Comparison of ENCODE assay signal across 8 mouse cellular contexts in genomic region chr6:47175356-47176156, GRCm38 (mm10).
DNase-seq lines count a peak whose midpoint lies in the region; ATAC-seq and TF ChIP-seq lines count a peak whose summit lies in the region.
"Not testable (repeated sequence)": the region's sequence is repeated elsewhere in the genome, so short reads cannot be mapped to it uniquely, and the experiment has no call there.

No protein-coding gene starts in this region.

- DNase-seq in Patski (ENCODE audit: low read depth, low spot score) = not testable (repeated sequence)
- peak; percentile 50 to 64 for DNase-seq in cerebellum, postnatal 10 days
- DNase-seq in heart, postnatal 0 days (ENCODE audit: low spot score) = peak; percentile 47
- DNase-seq in midbrain, embryonic 11.5 days (ENCODE audit: low spot score, missing footprints) = peak; percentile 93
- DNase-seq in right cerebral cortex, postnatal 10 days (ENCODE audit: low spot score in 2 of 2) = peak; percentile 24 to 35

- H3K4me1 ChIP-seq in forebrain, embryonic 13.5 days = peaks cover 15% of the 10 kb centered on the region
- H3K4me1 ChIP-seq in heart, postnatal 0 days (ENCODE audit: control insufficient read depth, insufficient read depth); kidney, embryonic 15.5 days; liver, embryonic 12.5 days; midbrain, embryonic 11.5 days (ENCODE audit: control insufficient read depth, insufficient read depth, low read length): not testable (repeated sequence)

- TF ChIP-seq CTCF in Patski (IDR thresholded peaks at IDR 0.05) = peak; percentile 33
- TF ChIP-seq CTCF in heart, postnatal 0 days (IDR thresholded peaks at IDR 0.05; ENCODE audit: low read depth) = peak; percentile 61

- TF ChIP-seq EP300 in heart, postnatal 0 days (IDR thresholded peaks at IDR 0.05; ENCODE audit: low read depth) = not testable (repeated sequence)

- peak overlapping the region; percentile 16 for H3K4me3 ChIP-seq in forebrain, embryonic 13.5 days
- not testable (repeated sequence) for H3K4me3 ChIP-seq in heart, postnatal 0 days (ENCODE audit: low read depth, low read length); kidney, embryonic 15.5 days (replicated peaks); liver, embryonic 12.5 days; midbrain, embryonic 11.5 days (ENCODE audit: low read depth, low read length)

- H3K27me3 ChIP-seq in Patski; forebrain, embryonic 13.5 days; heart, postnatal 0 days (ENCODE audit: control insufficient read depth, insufficient read depth, low read length); kidney, embryonic 15.5 days; liver, embryonic 12.5 days (replicated peaks); midbrain, embryonic 11.5 days (ENCODE audit: control insufficient read depth, insufficient read depth, low read length): not testable (repeated sequence)

- peak overlapping the region; percentile 49 for H3K4me2 ChIP-seq in forebrain, embryonic 13.5 days
- H3K4me2 ChIP-seq in heart, postnatal 0 days (ENCODE audit: low read depth, low read length) = peak overlapping the region; percentile 16
- H3K4me2 ChIP-seq in kidney, embryonic 15.5 days = peak overlapping the region; percentile 45
- 0 out of 2 replicates have a peak overlapping the region, but pooled peaks have one; percentile 24 for H3K4me2 ChIP-seq in liver, embryonic 12.5 days
- H3K4me2 ChIP-seq in midbrain, embryonic 11.5 days = peak overlapping the region; percentile 23; the same call in 1 of the 2 replicates

- CTCF ChIA-PET in Patski (lab: Charles Lee) = interaction anchor here (1.8 kb wide), 1 partner anchor 11 kb away, joined by 5 read pairs; no protein-coding TSS in a partner anchor

- ATAC-seq in Patski = peak; percentile 90
- peak; percentile 87 for ATAC-seq in forebrain, embryonic 13.5 days
- ATAC-seq in heart, postnatal 0 days (ENCODE audit: insufficient read depth, low read depth); liver, embryonic 12.5 days: not testable (repeated sequence)
- ATAC-seq in kidney, embryonic 15.5 days (replicated peaks; ENCODE audit: low FRiP score) = peak; percentile 56
- ATAC-seq in midbrain, embryonic 11.5 days (ENCODE audit: low FRiP score) = peak; percentile 85

- 0 out of 2 replicates have a peak overlapping the region, but pooled peaks have one; percentile 9 for H3K9ac ChIP-seq in forebrain, embryonic 13.5 days
- not testable (repeated sequence) for H3K9ac ChIP-seq in heart, postnatal 0 days (replicated peaks; ENCODE audit: low read depth, low read length); kidney, embryonic 15.5 days; liver, embryonic 12.5 days; midbrain, embryonic 11.5 days (ENCODE audit: low read length)

- WGBS in forebrain, embryonic 13.5 days = 18% methylated on average over 10 of the region's 10 CpGs
- 24% methylated on average over 10 of the region's 10 CpGs for WGBS in heart, postnatal 0 days
- 17% methylated on average over 10 of the region's 10 CpGs for WGBS in kidney, embryonic 15.5 days
- WGBS in liver, embryonic 12.5 days (ENCODE audit: insufficient replicate concordance) = 24% methylated on average over 10 of the region's 10 CpGs
- whole genome bisulfite sequencing in midbrain, embryonic 11.5 days = 26% methylated on average over 10 of the region's 10 CpGs

- POLR2A ChIA-PET in Patski (lab: Charles Lee) = not testable (repeated sequence)

- not testable (repeated sequence) for H3K9me3 ChIP-seq in forebrain, embryonic 13.5 days (replicated peaks); heart, postnatal 0 days (replicated peaks; ENCODE audit: control insufficient read depth, low read length); kidney, embryonic 15.5 days (replicated peaks); liver, embryonic 12.5 days (replicated peaks); midbrain, embryonic 11.5 days (ENCODE audit: control insufficient read depth, low read length)

- peak overlapping the region; percentile 54 for H3K27ac ChIP-seq in forebrain, embryonic 13.5 days
- H3K27ac ChIP-seq in heart, postnatal 0 days (ENCODE audit: low read depth); kidney, embryonic 15.5 days; liver, embryonic 12.5 days; midbrain, embryonic 11.5 days (ENCODE audit: low read depth, low read length): not testable (repeated sequence)

- H3K36me3 ChIP-seq in forebrain, embryonic 13.5 days (ENCODE audit: poor library complexity, severe bottlenecking); heart, postnatal 0 days (replicated peaks; ENCODE audit: control insufficient read depth, insufficient read depth, low read length); kidney, embryonic 15.5 days; liver, embryonic 12.5 days; midbrain, embryonic 11.5 days (ENCODE audit: control insufficient read depth, insufficient read depth, low read length): not testable (repeated sequence)

- in situ Hi-C loops in Patski (cut with MboI; ENCODE audit: low pct_unique_long_range_greater_than_20kb) = not testable (repeated sequence)
